Mouse (Mus musculus) MEL (cell line): ENCODE measurements at regions not wholly inside any gene's neighbourhood (a gene's known extent, or its start where the extent isn't known, plus 50 kb on each side); places are given as distances from the start of the nearest gene placed in this dataset.

Experiments used
- CTCF ChIP-seq, 3 experiments: IDR thresholded peaks in 2 of 3; conservative IDR thresholded peaks in 1 of 3; 2 replicates each; pipeline ENCODE4 v1.5.1; 2011 to 2012; ENCODE audit warnings: low read length in 3 of 3, low read depth in 2 of 3, mild to moderate bottlenecking in 2 of 3, improper control_type of control experiment in 1 of 3, inconsistent platforms in 1 of 3, mixed read lengths in 1 of 3, moderate library complexity in 1 of 3; ENCODE audit not compliant: control insufficient read depth in 1 of 3, insufficient read depth in 1 of 3, poor library complexity in 1 of 3, severe bottlenecking in 1 of 3
- ELF1 ChIP-seq: IDR thresholded peaks from 2 replicates; pipeline ENCODE4 v1.6.1; 2014; ENCODE audit warnings: low read depth, mild to moderate bottlenecking, inconsistent platforms, low read length, improper control_type of control experiment, moderate library complexity
- EP300 ChIP-seq, 2 experiments: IDR thresholded peaks; 2 replicates each; pipeline ENCODE4 v1.6.1; 2011; ENCODE audit warnings: improper control_type of control experiment in 2 of 2, low read length in 2 of 2, low read depth in 1 of 2, mild to moderate bottlenecking in 1 of 2
- GATA1 ChIP-seq: IDR thresholded peaks from 2 replicates; pipeline ENCODE4 v1.6.1; 2011; ENCODE audit warnings: low read depth, low read length, improper control_type of control experiment
- MAFK ChIP-seq: IDR thresholded peaks from 2 replicates; pipeline ENCODE4 v1.6.1; 2011; ENCODE audit warnings: low read depth, mild to moderate bottlenecking, low read length, improper control_type of control experiment, borderline replicate concordance
- POLR2A ChIP-seq, 2 experiments: IDR thresholded peaks; 2 replicates each; pipeline ENCODE4 v1.6.1; 2011 to 2012; ENCODE audit warnings: low read length in 2 of 2, mild to moderate bottlenecking in 2 of 2, control low read depth in 1 of 2, improper control_type of control experiment in 1 of 2, low read depth in 1 of 2, moderate library complexity in 1 of 2; ENCODE audit not compliant: control insufficient read depth in 1 of 2, insufficient read depth in 1 of 2, poor library complexity in 1 of 2
- RAD21 ChIP-seq: IDR thresholded peaks from 2 replicates; pipeline ENCODE4 v1.6.1; 2011; ENCODE audit warnings: mild to moderate bottlenecking, low read depth, low read length, improper control_type of control experiment
- RCOR1 ChIP-seq: IDR thresholded peaks from 2 replicates; pipeline ENCODE4 v1.6.1; 2012; ENCODE audit warnings: low read depth, mild to moderate bottlenecking, inconsistent platforms, low read length, improper control_type of control experiment
- SIN3A ChIP-seq: IDR thresholded peaks from 2 replicates; pipeline ENCODE4 v1.6.1; 2012; ENCODE audit warnings: low read length, improper control_type of control experiment, inconsistent platforms
- TAL1 ChIP-seq: IDR thresholded peaks from 2 replicates; pipeline ENCODE4 v1.6.1; 2012; ENCODE audit warnings: mild to moderate bottlenecking, inconsistent platforms, low read length, moderate library complexity, mixed read lengths
- UBTF ChIP-seq: IDR thresholded peaks from 2 replicates; pipeline ENCODE4 v1.6.1; 2012; ENCODE audit warnings: low read depth, mild to moderate bottlenecking, inconsistent platforms, low read length, improper control_type of control experiment, moderate library complexity, borderline replicate concordance; ENCODE audit not compliant: insufficient read depth
- ZMIZ1 ChIP-seq: IDR thresholded peaks from 2 replicates; pipeline ENCODE4 v1.6.1; 2012; ENCODE audit warnings: low read depth, mild to moderate bottlenecking, inconsistent platforms, low read length, improper control_type of control experiment, moderate library complexity

- TF ChIP-seq RAD21 = no peak; the same call in 1 of the 2 replicates
- TF ChIP-seq EP300 (IDR thresholded peaks at IDR 0.05; ENCODE audit: low read depth in 1 of 2, low read length in 2 of 2) = no peak
- TF ChIP-seq CTCF (IDR thresholded peaks at IDR 0.05 in 2 of 3, conservative IDR thresholded peaks at IDR 0.05 in 1 of 3; ENCODE audit: control insufficient read depth in 1 of 3, insufficient read depth in 1 of 3, low read depth in 2 of 3, low read length in 3 of 3, poor library complexity in 1 of 3, severe bottlenecking in 1 of 3) = no peak
- TF ChIP-seq POLR2A (IDR thresholded peaks at IDR 0.05; ENCODE audit: control insufficient read depth in 1 of 2, insufficient read depth in 1 of 2, low read depth in 1 of 2, low read length in 2 of 2, poor library complexity in 1 of 2) = no peak
- no peak for TF ChIP-seq ZMIZ1
- TF ChIP-seq RCOR1 = no peak
- TF ChIP-seq SIN3A = no peak
- no peak for TF ChIP-seq UBTF
- no peak for TF ChIP-seq ELF1
- TF ChIP-seq GATA1 = no peak
- no peak for TF ChIP-seq MAFK
- no peak for TF ChIP-seq TAL1
Measured at GRCm38 (mm10) chr3:3310811-3311210, 2439.8 kb upstream of the Gm8797 start.
